Mouse (Mus musculus): ENCODE measurements around the gene Adrm1.

- TF ChIP-seq POLR2A (IDR thresholded peaks at IDR 0.05; ENCODE audit: low read depth, low read length) (no peak), CTCF (conservative IDR thresholded peaks at IDR 0.05; ENCODE audit: insufficient read depth, insufficient read length, low read depth, low read length) (no peak)
Measured at GRCm38 (mm10) chr2:180172152-180172551, 867 bp downstream of the Adrm1 start.

Measured in kidney, adult 2 months (tissue).